Mouse (Mus musculus): Measurements from ENCODE around the gene Use1.

Gene Use1

GRCm38 (mm10) chr8:71403107-71403885 is 36.6 kb downstream of the Use1 start:
- DNase-seq (ENCODE audit: low spot score): no peak

GRCm38 (mm10) chr8:71404011-71404410 is 37.4 kb downstream of the Use1 start:
- no peak for DNase-seq (ENCODE audit: low spot score)

GRCm38 (mm10) chr8:71404951-71405351 is 38.3 kb downstream of the Use1 start:
- DNase-seq (ENCODE audit: low spot score): no peak

GRCm38 (mm10) chr8:71405401-71406098 is 38.9 kb downstream of the Use1 start, which contains the start of gene Ankle1:
Gene Ankle1 (plus strand): TSS chr8:71406010.
- DNase-seq (ENCODE audit: low spot score): peak; percentile 97

GRCm38 (mm10) chr8:71406099-71407015 is 39.7 kb downstream of the Use1 start:
- DNase-seq (ENCODE audit: low spot score): peak; percentile 70

- DNase-seq (ENCODE audit: low spot score): no peak
Measured at GRCm38 (mm10) chr8:71407441-71407840, 40.8 kb downstream of the Use1 start.

GRCm38 (mm10) chr8:71408231-71408630 is 41.6 kb downstream of the Use1 start:
- no peak for DNase-seq (ENCODE audit: low spot score)

GRCm38 (mm10) chr8:71411535-71412273 is 45.1 kb downstream of the Use1 start:
- DNase-seq (ENCODE audit: low spot score): no peak
